Mouse (Mus musculus) limb, embryonic 11.5 days (tissue): Measurements from ENCODE around the gene Fuca1. TPM values are rescaled to one million over a fixed set of nuclear protein-coding genes. Genes with fewer than 3 reads are reported as not detected.

ENCODE experiments used
- ATAC-seq: fragments of 200-750 bp; cut with Nextera tagmentation; 2 replicates; pipeline ENCODE4 v1.8.0; 2017; ENCODE audit warnings: low read depth; ENCODE audit not compliant: insufficient number of reproducible peaks, low FRiP score, low TSS enrichment
- DNase-seq: peaks from one replicate; pipeline ENCODE4 v3.0.0-alpha.2; 2015; ENCODE audit warnings: low spot score
- H3K27ac ChIP-seq: fragments of 300-500 bp; sonication (generic); replicated peaks from 2 replicates; pipeline ENCODE4 v1.5.1; 2014; ENCODE audit warnings: low read depth, mild to moderate bottlenecking, low read length
- H3K27me3 ChIP-seq: fragments of 300-500 bp; sonication (generic); 2 replicates; pipeline ENCODE4 v1.6.1; 2014; ENCODE audit warnings: mild to moderate bottlenecking, low read length, mixed read lengths; ENCODE audit not compliant: control insufficient read depth, insufficient read depth
- H3K36me3 ChIP-seq: fragments of 300-500 bp; sonication (generic); 2 replicates; pipeline ENCODE4 v1.6.1; 2014; ENCODE audit warnings: mild to moderate bottlenecking, low read length, moderate library complexity, mixed read lengths; ENCODE audit not compliant: control insufficient read depth, insufficient read depth
- H3K4me1 ChIP-seq: fragments of 300-500 bp; sonication (generic); 2 replicates; pipeline ENCODE4 v1.6.1; 2014; ENCODE audit warnings: low read length, mixed read lengths; ENCODE audit not compliant: control insufficient read depth, insufficient read depth
- H3K4me2 ChIP-seq: fragments of 300-500 bp; sonication (generic); 2 replicates; pipeline ENCODE4 v1.6.1; 2014; ENCODE audit warnings: low read depth, mild to moderate bottlenecking, moderate library complexity; ENCODE audit not compliant: severe bottlenecking
- H3K4me3 ChIP-seq: fragments of 300-500 bp; sonication (generic); 2 replicates; pipeline ENCODE4 v1.5.1; 2014; ENCODE audit warnings: low read depth, low read length
- H3K9ac ChIP-seq: fragments of 300-500 bp; sonication (generic); 2 replicates; pipeline ENCODE4 v1.6.1; 2014; ENCODE audit warnings: mild to moderate bottlenecking, low read length
- H3K9me3 ChIP-seq: fragments of 300-500 bp; sonication (generic); 2 replicates; pipeline ENCODE4 v1.6.1; 2016; ENCODE audit warnings: low read length; ENCODE audit not compliant: control insufficient read depth
- WGBS: fragments of 180-500 bp; shearing (Covaris S2); extraction: QIAGEN DNeasy Blood & Tissue Kit; methylation state at CpG from one replicate; pipeline ENCODE4 v1.1.7; 2014; 5-methylcytosine and 5-hydroxymethylcytosine counted together
- polyA plus RNA-seq: library from polyadenylated mRNA; unstranded; fragments of >200 nt; fragmentation: Nextera tagmentation; extraction: Ambion mirVana; gene quantifications from 2 replicates; pipeline ENCODE4 v1.2.1, GENCODE M21; 2014

Gene Fuca1
- polyA plus RNA-seq, 1 experiment from 2014 or later = 40.1 TPM

- peak within 1 kb of the TSS; percentile 69 for H3K9ac ChIP-seq
- 0% methylated on average over 23 of the region's 23 CpGs for WGBS
- H3K9me3 ChIP-seq = no peaks in the 10 kb centered on the region
- H3K27ac ChIP-seq = no peak within 1 kb of the TSS
- no peaks in the 10 kb centered on the region for H3K27me3 ChIP-seq
- peak within 1 kb of the TSS; percentile 83 for H3K4me3 ChIP-seq
- DNase-seq (peak; percentile 95), ATAC-seq (peak; percentile 88)
- peak within 1 kb of the TSS; percentile 78 for H3K4me2 ChIP-seq
- no peaks in the 10 kb centered on the region for H3K4me1 ChIP-seq
- no peaks in the 10 kb centered on the region; the same call in 1 of the 2 replicates for H3K36me3 ChIP-seq
These were observed 25.7 kb downstream of the Fuca1 start, which contains the start of gene Hmgcl for GRCm38 (mm10) chr4:135946278-135946658. TSS of gene Hmgcl (plus strand) at chr4:135946448.

- peak overlapping the region; percentile 69 for H3K9ac ChIP-seq
- no peaks in the 10 kb centered on the region for H3K9me3 ChIP-seq
- H3K4me2 ChIP-seq = peak overlapping the region; percentile 78
- ATAC-seq (no peak; the same call in 1 of the 2 replicates), DNase-seq (no peak)
- H3K4me1 ChIP-seq = no peaks in the 10 kb centered on the region
- no peak overlapping the region for H3K27ac ChIP-seq
- H3K27me3 ChIP-seq = no peaks in the 10 kb centered on the region
- H3K36me3 ChIP-seq = peaks cover 4% of the 10 kb centered on the region
- H3K4me3 ChIP-seq = peak overlapping the region; percentile 83
- 2% methylated on average over 28 of the region's 28 CpGs for WGBS
These were observed 26.2 kb downstream of the Fuca1 start for GRCm38 (mm10) chr4:135946659-135947301.

- H3K27me3 ChIP-seq = no peaks in the 10 kb centered on the region
- no peaks in the 10 kb centered on the region for H3K4me1 ChIP-seq
- peaks cover 10% of the 10 kb centered on the region for H3K36me3 ChIP-seq
- no peak overlapping the region for H3K27ac ChIP-seq
- no peak for DNase-seq
- no peak overlapping the region for H3K4me3 ChIP-seq
- no peak overlapping the region for H3K4me2 ChIP-seq
- ATAC-seq = no peak
- WGBS = 95% methylated on average over 8 of the region's 8 CpGs
- H3K9ac ChIP-seq = no peak overlapping the region
- H3K9me3 ChIP-seq = no peaks in the 10 kb centered on the region
These were observed 27.6 kb downstream of the Fuca1 start for GRCm38 (mm10) chr4:135948142-135948541.

GRCm38 (mm10) chr4:135949475-135949874 is 28.9 kb downstream of the Fuca1 start:
- WGBS = 94% methylated on average over 10 of the region's 10 CpGs
- no peak overlapping the region for H3K27ac ChIP-seq

GRCm38 (mm10) chr4:135949911-135950310 is 29.4 kb downstream of the Fuca1 start:
- DNase-seq (no peak), ATAC-seq (no peak)
- no peak overlapping the region for H3K4me3 ChIP-seq
- H3K27me3 ChIP-seq = no peaks in the 10 kb centered on the region
- H3K9ac ChIP-seq = no peak overlapping the region
- peaks cover 13% of the 10 kb centered on the region for H3K36me3 ChIP-seq
- WGBS = 73% methylated on average over 6 of the region's 6 CpGs
- no peaks in the 10 kb centered on the region for H3K4me1 ChIP-seq
- no peaks in the 10 kb centered on the region for H3K9me3 ChIP-seq
- H3K4me2 ChIP-seq = no peak overlapping the region
- no peak overlapping the region for H3K27ac ChIP-seq

More at GRCm38 (mm10) chr4:135949475-135949874, 28.9 kb downstream of the Fuca1 start:
- no peak overlapping the region for H3K4me3 ChIP-seq
- H3K27me3 ChIP-seq = no peaks in the 10 kb centered on the region
- peaks cover 10% of the 10 kb centered on the region for H3K36me3 ChIP-seq
- no peaks in the 10 kb centered on the region for H3K9me3 ChIP-seq
- ATAC-seq = no peak
- no peak for DNase-seq
- no peak overlapping the region for H3K9ac ChIP-seq
- no peaks in the 10 kb centered on the region for H3K4me1 ChIP-seq
- H3K4me2 ChIP-seq = no peak overlapping the region

- no peaks in the 10 kb centered on the region for H3K9me3 ChIP-seq
- ATAC-seq (no peak), DNase-seq (no peak)
- H3K27me3 ChIP-seq = no peaks in the 10 kb centered on the region
- peaks cover 13% of the 10 kb centered on the region for H3K36me3 ChIP-seq
- WGBS = 85% methylated on average over 6 of the region's 6 CpGs
- no peak overlapping the region for H3K27ac ChIP-seq
- no peak overlapping the region for H3K9ac ChIP-seq
- no peak overlapping the region for H3K4me3 ChIP-seq
- H3K4me2 ChIP-seq = no peak overlapping the region
- H3K4me1 ChIP-seq = no peaks in the 10 kb centered on the region
These were observed 29.8 kb downstream of the Fuca1 start for GRCm38 (mm10) chr4:135950365-135950764.

- DNase-seq = no peak
- no peak overlapping the region for H3K9ac ChIP-seq
- H3K4me3 ChIP-seq = no peak overlapping the region
- H3K4me1 ChIP-seq = no peaks in the 10 kb centered on the region
- 91% methylated on average over 3 of the region's 3 CpGs for WGBS
- H3K27me3 ChIP-seq = no peaks in the 10 kb centered on the region
- H3K4me2 ChIP-seq = no peak overlapping the region
- no peaks in the 10 kb centered on the region for H3K9me3 ChIP-seq
- H3K36me3 ChIP-seq = peaks cover 13% of the 10 kb centered on the region
- ATAC-seq = no peak
- no peak overlapping the region for H3K27ac ChIP-seq
These were observed 31.0 kb downstream of the Fuca1 start for GRCm38 (mm10) chr4:135951505-135951904.

GRCm38 (mm10) chr4:135953179-135953578 is 32.6 kb downstream of the Fuca1 start:
- Histone ChIP-seq H3K27ac (no peak overlapping the region), H3K4me3 (no peak overlapping the region), H3K9me3 (no peaks in the 10 kb centered on the region), H3K4me1 (no peaks in the 10 kb centered on the region), H3K4me2 (no peak overlapping the region), H3K9ac (no peak overlapping the region), H3K36me3 (peaks cover 13% of the 10 kb centered on the region), H3K27me3 (no peaks in the 10 kb centered on the region)
- DNase-seq (no peak), ATAC-seq (no peak)
- 87% methylated on average over 3 of the region's 3 CpGs for WGBS

- H3K4me1 ChIP-seq = no peaks in the 10 kb centered on the region
- peak; percentile 88 for DNase-seq
- no peak for ATAC-seq
- H3K27ac ChIP-seq = no peak overlapping the region
- no peak overlapping the region for H3K9ac ChIP-seq
- peaks cover 13% of the 10 kb centered on the region for H3K36me3 ChIP-seq
- no peaks in the 10 kb centered on the region for H3K27me3 ChIP-seq
- no peaks in the 10 kb centered on the region for H3K9me3 ChIP-seq
- WGBS = 17% methylated on average over 2 of the region's 2 CpGs
- no peak overlapping the region for H3K4me2 ChIP-seq
- no peak overlapping the region for H3K4me3 ChIP-seq
These were observed 33.7 kb downstream of the Fuca1 start for GRCm38 (mm10) chr4:135954241-135954640.
